Mouse (Mus musculus) hindbrain, embryonic 15.5 days (tissue): ENCODE results near the gene Emp1. TPM values are rescaled to one million over a fixed set of nuclear protein-coding genes. Genes with fewer than 3 reads are reported as not detected.

Experiments
- ATAC-seq: fragments of 200-750 bp; cut with Nextera tagmentation; 2 replicates; pipeline ENCODE4 v1.8.0; 2017; ENCODE audit warnings: low read depth, moderate number of reproducible peaks, moderate TSS enrichment; ENCODE audit not compliant: low FRiP score
- H3K27ac ChIP-seq: fragments of 300-500 bp; sonication (generic); replicated peaks from 2 replicates; pipeline ENCODE4 v1.5.1; 2015; ENCODE audit warnings: mild to moderate bottlenecking, inconsistent platforms
- H3K27me3 ChIP-seq: fragments of 300-500 bp; sonication (generic); 2 replicates; pipeline ENCODE4 v1.6.1; 2015; ENCODE audit warnings: control low read depth, inconsistent platforms
- H3K36me3 ChIP-seq: fragments of 300-500 bp; sonication (generic); 2 replicates; pipeline ENCODE4 v1.6.1; 2015; ENCODE audit warnings: control low read depth, inconsistent platforms
- H3K4me1 ChIP-seq: fragments of 300-500 bp; sonication (generic); replicated peaks from 2 replicates; pipeline ENCODE4 v1.6.1; 2015; ENCODE audit warnings: control low read depth, inconsistent platforms
- H3K4me2 ChIP-seq: fragments of 300-500 bp; sonication (generic); 2 replicates; pipeline ENCODE4 v1.6.1; 2015; ENCODE audit warnings: moderate library complexity, mild to moderate bottlenecking, inconsistent platforms
- H3K4me3 ChIP-seq: fragments of 300-500 bp; sonication (generic); 2 replicates; pipeline ENCODE4 v1.5.1; 2015; ENCODE audit warnings: mild to moderate bottlenecking, inconsistent platforms
- H3K9ac ChIP-seq: fragments of 300-500 bp; sonication (generic); 2 replicates; pipeline ENCODE4 v1.6.1; 2015; ENCODE audit warnings: inconsistent platforms
- H3K9me3 ChIP-seq: fragments of 300-500 bp; sonication (generic); 2 replicates; pipeline ENCODE4 v1.6.1; 2016; ENCODE audit warnings: control low read depth, inconsistent platforms
- WGBS: fragments of 180-500 bp; shearing (Covaris S2); methylation state at CpG from one replicate; pipeline ENCODE4 v1.1.7; 2015; 5-methylcytosine and 5-hydroxymethylcytosine counted together
- polyA plus RNA-seq: library from polyadenylated mRNA; unstranded; fragments of >200 nt; fragmentation: Nextera tagmentation; extraction: Ambion mirVana; gene quantifications from 2 replicates; pipeline ENCODE4 v1.2.1, GENCODE M21; 2015

The Emp1 gene
- polyA plus RNA-seq, 1 experiment from 2014 or later: 9.7 TPM

- H3K9me3 ChIP-seq: no peaks in the 10 kb centered on the region
- 74% methylated on average over 5 of the region's 5 CpGs for WGBS
- H3K27me3 ChIP-seq: no peaks in the 10 kb centered on the region
- no peaks in the 10 kb centered on the region for H3K36me3 ChIP-seq
- peaks cover 23% of the 10 kb centered on the region for H3K4me1 ChIP-seq
- no peak overlapping the region for H3K4me2 ChIP-seq
- no peak for ATAC-seq
- H3K27ac ChIP-seq: peak overlapping the region; percentile 48; the same call in 1 of the 2 replicates
- no peak overlapping the region for H3K4me3 ChIP-seq
- no peak overlapping the region for H3K9ac ChIP-seq
Observed at GRCm38 (mm10) chr6:135333994-135334651, 28.2 kb upstream of the Emp1 start.

- no peak overlapping the region for H3K9ac ChIP-seq
- H3K36me3 ChIP-seq: no peaks in the 10 kb centered on the region
- no peak overlapping the region for H3K4me3 ChIP-seq
- no peaks in the 10 kb centered on the region for H3K9me3 ChIP-seq
- H3K27me3 ChIP-seq: no peaks in the 10 kb centered on the region
- H3K27ac ChIP-seq: no peak overlapping the region
- no peak for ATAC-seq
- peaks cover 23% of the 10 kb centered on the region for H3K4me1 ChIP-seq
- 89% methylated on average over 8 of the region's 8 CpGs for WGBS
- H3K4me2 ChIP-seq: no peak overlapping the region
Observed at GRCm38 (mm10) chr6:135336376-135336775, 26.0 kb upstream of the Emp1 start.

GRCm38 (mm10) chr6:135340355-135341075 lies 21.8 kb upstream of the Emp1 start:
- Histone ChIP-seq H3K36me3 (no peaks in the 10 kb centered on the region), H3K27ac (no peak overlapping the region), H3K4me2 (no peak overlapping the region), H3K27me3 (no peaks in the 10 kb centered on the region), H3K4me3 (no peak overlapping the region), H3K9me3 (no peaks in the 10 kb centered on the region), H3K9ac (no peak overlapping the region), H3K4me1 (no peaks in the 10 kb centered on the region)
- 68% methylated on average over 9 of the region's 9 CpGs for WGBS
- no peak for ATAC-seq

- no peaks in the 10 kb centered on the region for H3K4me1 ChIP-seq
- H3K4me3 ChIP-seq: no peak overlapping the region
- no peaks in the 10 kb centered on the region for H3K27me3 ChIP-seq
- ATAC-seq: no peak
- H3K36me3 ChIP-seq: no peaks in the 10 kb centered on the region
- no peak overlapping the region for H3K4me2 ChIP-seq
- H3K9me3 ChIP-seq: no peaks in the 10 kb centered on the region
- H3K27ac ChIP-seq: no peak overlapping the region
- no peak overlapping the region for H3K9ac ChIP-seq
- WGBS: 79% methylated on average over 4 of the region's 4 CpGs
Observed at GRCm38 (mm10) chr6:135341076-135341378, 21.3 kb upstream of the Emp1 start.

- Histone ChIP-seq H3K9me3 (no peaks in the 10 kb centered on the region), H3K27me3 (no peaks in the 10 kb centered on the region), H3K9ac (no peak overlapping the region), H3K27ac (no peak overlapping the region; the same call in 1 of the 2 replicates), H3K4me2 (no peak overlapping the region), H3K36me3 (no peaks in the 10 kb centered on the region), H3K4me3 (no peak overlapping the region), H3K4me1 (peaks cover 10% of the 10 kb centered on the region)
- WGBS: 66% methylated on average over 8 of the region's 8 CpGs
- peak; percentile 79 for ATAC-seq
Observed at GRCm38 (mm10) chr6:135351638-135352302, 10.6 kb upstream of the Emp1 start.

- H3K4me3 ChIP-seq: no peak overlapping the region
- 59% methylated on average over 4 of the region's 4 CpGs for WGBS
Observed at GRCm38 (mm10) chr6:135352537-135352936, 9.8 kb upstream of the Emp1 start.

GRCm38 (mm10) chr6:135354953-135355352 lies 7.4 kb upstream of the Emp1 start:
- ATAC-seq: no peak
- Histone ChIP-seq H3K27ac (no peak overlapping the region), H3K9me3 (no peaks in the 10 kb centered on the region), H3K9ac (no peak overlapping the region), H3K27me3 (no peaks in the 10 kb centered on the region), H3K4me2 (no peak overlapping the region), H3K4me3 (no peak overlapping the region), H3K36me3 (no peaks in the 10 kb centered on the region), H3K4me1 (peaks cover 10% of the 10 kb centered on the region)
- WGBS: 86% methylated on average over 4 of the region's 4 CpGs

More at GRCm38 (mm10) chr6:135352537-135352936, 9.8 kb upstream of the Emp1 start:
- no peaks in the 10 kb centered on the region for H3K9me3 ChIP-seq
- H3K27ac ChIP-seq: no peak overlapping the region
- no peak for ATAC-seq
- no peak overlapping the region for H3K9ac ChIP-seq
- no peak overlapping the region for H3K4me2 ChIP-seq
- H3K36me3 ChIP-seq: no peaks in the 10 kb centered on the region
- H3K27me3 ChIP-seq: no peaks in the 10 kb centered on the region
- H3K4me1 ChIP-seq: peaks cover 10% of the 10 kb centered on the region

GRCm38 (mm10) chr6:135360331-135360730 lies 2.0 kb upstream of the Emp1 start:
- Histone ChIP-seq H3K36me3 (no peaks in the 10 kb centered on the region), H3K4me3 (no peak overlapping the region), H3K4me1 (peaks cover 13% of the 10 kb centered on the region), H3K4me2 (no peak overlapping the region), H3K27ac (no peak overlapping the region), H3K9ac (no peak overlapping the region), H3K9me3 (no peaks in the 10 kb centered on the region), H3K27me3 (no peaks in the 10 kb centered on the region)
- WGBS: 55% methylated on average over 4 of the region's 4 CpGs
- no peak for ATAC-seq

GRCm38 (mm10) chr6:135362098-135362458 lies 267 bp upstream of the Emp1 start:
- no peak overlapping the region for H3K4me2 ChIP-seq
- ATAC-seq: no peak

GRCm38 (mm10) chr6:135363344-135364040 lies 1.1 kb downstream of the Emp1 start:
- Histone ChIP-seq H3K27me3 (no peaks in the 10 kb centered on the region), H3K4me1 (peaks cover 16% of the 10 kb centered on the region), H3K9me3 (no peaks in the 10 kb centered on the region), H3K4me3 (peak overlapping the region; percentile 7; the same call in 1 of the 2 replicates), H3K4me2 (peak overlapping the region; percentile 12; the same call in 1 of the 2 replicates), H3K36me3 (no peaks in the 10 kb centered on the region), H3K27ac (peak overlapping the region; percentile 15; the same call in 1 of the 2 replicates), H3K9ac (no peak overlapping the region)
- no peak for ATAC-seq
- WGBS: 68% methylated on average over 10 of the region's 10 CpGs

More at GRCm38 (mm10) chr6:135362098-135362458, 267 bp upstream of the Emp1 start:
- 66% methylated on average over 3 of the region's 3 CpGs for WGBS
- Histone ChIP-seq H3K36me3 (no peaks in the 10 kb centered on the region), H3K27ac (no peak overlapping the region), H3K27me3 (no peaks in the 10 kb centered on the region), H3K4me3 (no peak overlapping the region), H3K4me1 (peaks cover 13% of the 10 kb centered on the region), H3K9ac (no peak overlapping the region), H3K9me3 (no peaks in the 10 kb centered on the region)

GRCm38 (mm10) chr6:135364041-135364745 lies 1.8 kb downstream of the Emp1 start:
- Histone ChIP-seq H3K9me3 (no peaks in the 10 kb centered on the region), H3K27me3 (no peaks in the 10 kb centered on the region), H3K4me1 (peaks cover 19% of the 10 kb centered on the region), H3K36me3 (no peaks in the 10 kb centered on the region), H3K27ac (no peak overlapping the region), H3K4me2 (peak overlapping the region; percentile 12), H3K9ac (no peak overlapping the region), H3K4me3 (no peak overlapping the region)
- ATAC-seq: 0 out of 2 replicates have a peak, but pooled peaks have one; percentile 7
- 49% methylated on average over 9 of the region's 9 CpGs for WGBS
